Mouse (Mus musculus): ENCODE measurements around the gene Gnl2.

Gene Gnl2

GRCm38 (mm10) chr4:125093031-125093430 is 76.6 kb downstream of the Gnl2 start:
- DNase-seq = no peak

GRCm38 (mm10) chr4:125096066-125096465 is 79.7 kb downstream of the Gnl2 start:
- DNase-seq = no peak

- DNase-seq = no peak
Observed at GRCm38 (mm10) chr4:125097412-125097811, 81.0 kb downstream of the Gnl2 start.

GRCm38 (mm10) chr4:125099458-125099857 is 83.1 kb downstream of the Gnl2 start:
- peak; percentile 88 for DNase-seq

GRCm38 (mm10) chr4:125101334-125101733 is 84.9 kb downstream of the Gnl2 start:
- DNase-seq = no peak

Measured in right cerebral cortex, postnatal 14 days (tissue).